Mouse (Mus musculus): ENCODE data around the gene Ercc2. TPM values are rescaled to one million over a fixed set of nuclear protein-coding genes. Genes with fewer than 3 reads are reported as not detected.

The Ercc2 gene
- polyA plus RNA-seq, 1 experiment, result 14.5 TPM

- no peak overlapping the region for H3K27ac ChIP-seq (ENCODE audit: insufficient read depth, low read depth, low read length)
- TF ChIP-seq CTCF (IDR thresholded peaks at IDR 0.05; ENCODE audit: low read depth, low read length) (no peak), POLR2A (IDR thresholded peaks at IDR 0.05; ENCODE audit: borderline replicate concordance, low read depth, low read length) (no peak)
- no peaks in the 10 kb centered on the region for H3K4me1 ChIP-seq (ENCODE audit: control insufficient read depth, insufficient read depth, low read length)
- H3K4me3 ChIP-seq (ENCODE audit: insufficient read depth, low read length), result no peak overlapping the region
Observed at GRCm38 (mm10) chr7:19441448-19442091, 59.8 kb downstream of the Ercc2 start.

GRCm38 (mm10) chr7:19443344-19443743 is 61.5 kb downstream of the Ercc2 start:
- Histone ChIP-seq H3K27ac (ENCODE audit: insufficient read depth, low read depth, low read length) (no peak overlapping the region), H3K4me3 (ENCODE audit: insufficient read depth, low read length) (no peak overlapping the region), H3K4me1 (ENCODE audit: control insufficient read depth, insufficient read depth, low read length) (no peaks in the 10 kb centered on the region)
- TF ChIP-seq POLR2A (IDR thresholded peaks at IDR 0.05; ENCODE audit: borderline replicate concordance, low read depth, low read length), result no peak
- peak; percentile 17; the same call in 1 of the 2 replicates for TF ChIP-seq CTCF (IDR thresholded peaks at IDR 0.05; ENCODE audit: low read depth, low read length)

- no peak overlapping the region for H3K27ac ChIP-seq (ENCODE audit: insufficient read depth, low read depth, low read length)
- TF ChIP-seq CTCF (IDR thresholded peaks at IDR 0.05; ENCODE audit: low read depth, low read length) (no peak), POLR2A (IDR thresholded peaks at IDR 0.05; ENCODE audit: borderline replicate concordance, low read depth, low read length) (no peak)
- H3K4me1 ChIP-seq (ENCODE audit: control insufficient read depth, insufficient read depth, low read length), result no peaks in the 10 kb centered on the region
- H3K4me3 ChIP-seq (ENCODE audit: insufficient read depth, low read length), result no peak overlapping the region
Observed at GRCm38 (mm10) chr7:19444801-19445200, 63.0 kb downstream of the Ercc2 start.

Other genes with a start within 250 kb of the Ercc2 start
- gene Qpctl, start 232.7 kb upstream of the Ercc2 start, polyA plus RNA-seq (2012; ENCODE audit: insufficient read depth, insufficient read length, missing spikeins), result 10.4 and 11.8 TPM in 2 replicates
- 26.4 and 27.9 TPM in 2 replicates for gene Snrpd2, start 232.3 kb upstream of the Ercc2 start, polyA plus RNA-seq (2012; ENCODE audit: insufficient read depth, insufficient read length, missing spikeins)
- gene Gipr, start 215.9 kb upstream of the Ercc2 start, polyA plus RNA-seq (2012; ENCODE audit: insufficient read depth, insufficient read length, missing spikeins), result not detected in 2 replicates
- gene Eml2, start 205.6 kb upstream of the Ercc2 start, polyA plus RNA-seq (2012; ENCODE audit: insufficient read depth, insufficient read length, missing spikeins), result 12.2 and 17.8 TPM in 2 replicates
- gene Gpr4, start 169.5 kb upstream of the Ercc2 start, polyA plus RNA-seq (2012; ENCODE audit: insufficient read depth, insufficient read length, missing spikeins), result not detected in 2 replicates
- 20.0 and 22.0 TPM in 2 replicates for gene Opa3, start 153.7 kb upstream of the Ercc2 start, polyA plus RNA-seq (2012; ENCODE audit: insufficient read depth, insufficient read length, missing spikeins)
- 178 and 187 TPM in 2 replicates for gene Vasp, start 110.2 kb upstream of the Ercc2 start, polyA plus RNA-seq (2012; ENCODE audit: insufficient read depth, insufficient read length, missing spikeins)
- gene Ppm1n, start 101.9 kb upstream of the Ercc2 start, polyA plus RNA-seq (2012; ENCODE audit: insufficient read depth, insufficient read length, missing spikeins), result 0.93 and 4.2 TPM in 2 replicates
- 1.4 and 2.0 TPM in 2 replicates for gene Rtn2, start 99.4 kb upstream of the Ercc2 start, polyA plus RNA-seq (2012; ENCODE audit: insufficient read depth, insufficient read length, missing spikeins)
- 0.68 TPM in 1 of 2 replicates, not detected in the other for gene Fosb, start 72.0 kb upstream of the Ercc2 start, polyA plus RNA-seq (2012; ENCODE audit: insufficient read depth, insufficient read length, missing spikeins)
- 30.7 and 35.4 TPM in 2 replicates for gene Ercc1, start 37.2 kb upstream of the Ercc2 start, polyA plus RNA-seq (2012; ENCODE audit: insufficient read depth, insufficient read length, missing spikeins)
- gene Cd3eap, start 22.5 kb upstream of the Ercc2 start, polyA plus RNA-seq (2012; ENCODE audit: insufficient read depth, insufficient read length, missing spikeins), result 7.8 and 8.4 TPM in 2 replicates
- 1.6 and 4.0 TPM in 2 replicates for gene Ppp1r13l, start 22.3 kb upstream of the Ercc2 start, polyA plus RNA-seq (2012; ENCODE audit: insufficient read depth, insufficient read length, missing spikeins)
- 0.95 TPM in 1 of 2 replicates, not detected in the other for gene Klc3, start 22.1 kb downstream of the Ercc2 start, polyA plus RNA-seq (2012; ENCODE audit: insufficient read depth, insufficient read length, missing spikeins)
- gene Ckm, start 22.8 kb downstream of the Ercc2 start, polyA plus RNA-seq (2012; ENCODE audit: insufficient read depth, insufficient read length, missing spikeins), result 0.65 TPM in 1 of 2 replicates, not detected in the other
- gene Mark4, start 76.8 kb downstream of the Ercc2 start, polyA plus RNA-seq (2012; ENCODE audit: insufficient read depth, insufficient read length, missing spikeins), result 21.3 and 21.4 TPM in 2 replicates
- not detected in 2 replicates for gene Exoc3l2, start 81.3 kb downstream of the Ercc2 start, polyA plus RNA-seq (2012; ENCODE audit: insufficient read depth, insufficient read length, missing spikeins)
- 9.7 and 11.0 TPM in 2 replicates for gene Bloc1s3, start 126.4 kb downstream of the Ercc2 start, polyA plus RNA-seq (2012; ENCODE audit: insufficient read depth, insufficient read length, missing spikeins)
- 51.4 and 57.0 TPM in 2 replicates for gene Trappc6a, start 126.4 kb downstream of the Ercc2 start, polyA plus RNA-seq (2012; ENCODE audit: insufficient read depth, insufficient read length, missing spikeins)
- not detected in 2 replicates for gene Nkpd1, start 135.8 kb downstream of the Ercc2 start, polyA plus RNA-seq (2012; ENCODE audit: insufficient read depth, insufficient read length, missing spikeins)
- gene Ppp1r37, start 181.1 kb downstream of the Ercc2 start, polyA plus RNA-seq (2012; ENCODE audit: insufficient read depth, insufficient read length, missing spikeins), result 19.3 and 25.7 TPM in 2 replicates
- gene Zfp296, start 195.3 kb downstream of the Ercc2 start, polyA plus RNA-seq (2012; ENCODE audit: insufficient read depth, insufficient read length, missing spikeins), result 0.60 TPM in 1 of 2 replicates, not detected in the other
- 51.6 and 52.0 TPM in 2 replicates for gene Gemin7, start 195.6 kb downstream of the Ercc2 start, polyA plus RNA-seq (2012; ENCODE audit: insufficient read depth, insufficient read length, missing spikeins)
- gene Clasrp, start 222.5 kb downstream of the Ercc2 start, polyA plus RNA-seq (2012; ENCODE audit: insufficient read depth, insufficient read length, missing spikeins), result 41.1 and 53.9 TPM in 2 replicates
- gene Relb, start 247.4 kb downstream of the Ercc2 start, polyA plus RNA-seq (2012; ENCODE audit: insufficient read depth, insufficient read length, missing spikeins), result 33.2 and 35.7 TPM in 2 replicates

Measured in bone marrow macrophage, adult 2 months (primary cell).